Mouse (Mus musculus) CD8-positive naive resting alpha-beta T cell, adult 2 months (primary cell): ENCODE results near the gene Slc7a15.
"Not testable (repeated sequence)": the region's sequence is repeated elsewhere in the genome, so short reads cannot be mapped to it uniquely, and the experiment has no call there.

Source experiments
- DNase-seq, 2 experiments: peaks; one replicate each; pipeline ENCODE4 v3.0.0; 2022; ENCODE audit warnings: low read depth in 2 of 2, low spot score in 2 of 2

The Slc7a15 gene

GRCm38 (mm10) chr12:8598966-8599365, at the start of gene Slc7a15:
TSS of gene Slc7a15 (minus strand) at chr12:8599066.
- DNase-seq = not testable (repeated sequence)

DNA sequence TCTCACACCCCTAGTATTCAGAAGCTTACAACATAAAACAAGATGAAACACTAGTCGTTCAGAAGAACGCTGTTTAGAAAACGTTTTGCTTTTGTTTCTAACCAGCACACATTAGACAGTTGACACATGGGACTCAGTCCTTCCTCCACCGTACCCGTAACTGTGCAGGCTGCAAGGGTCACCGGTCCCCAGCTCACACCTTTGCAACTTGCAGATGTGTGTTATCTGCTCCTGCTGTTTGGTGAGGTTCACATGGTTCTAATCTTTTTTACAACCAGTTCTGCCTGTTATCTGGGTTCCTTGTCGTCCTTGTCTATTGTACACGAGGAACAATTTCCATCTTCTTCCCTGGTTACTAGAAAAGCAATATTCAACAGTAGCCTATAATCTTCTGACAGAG, 49.3 kb upstream of the Slc7a15 start:
- DNase-seq = not testable (repeated sequence)

DNA sequence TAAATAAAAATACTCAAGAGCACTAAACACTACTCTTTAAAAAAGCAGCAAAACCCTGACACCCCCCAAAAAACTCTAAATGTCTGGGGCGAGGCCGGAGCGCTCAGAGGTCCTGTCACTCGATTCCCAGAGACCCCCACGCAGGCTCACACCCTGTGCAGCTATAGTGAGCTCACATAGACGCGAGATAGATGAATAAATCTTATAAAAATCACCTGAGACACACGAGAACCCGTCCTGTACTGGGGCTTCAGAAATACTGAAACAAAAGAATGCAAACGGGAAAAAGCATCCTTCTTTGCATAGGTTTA, 42.5 kb upstream of the Slc7a15 start:
- no peak for DNase-seq

DNA sequence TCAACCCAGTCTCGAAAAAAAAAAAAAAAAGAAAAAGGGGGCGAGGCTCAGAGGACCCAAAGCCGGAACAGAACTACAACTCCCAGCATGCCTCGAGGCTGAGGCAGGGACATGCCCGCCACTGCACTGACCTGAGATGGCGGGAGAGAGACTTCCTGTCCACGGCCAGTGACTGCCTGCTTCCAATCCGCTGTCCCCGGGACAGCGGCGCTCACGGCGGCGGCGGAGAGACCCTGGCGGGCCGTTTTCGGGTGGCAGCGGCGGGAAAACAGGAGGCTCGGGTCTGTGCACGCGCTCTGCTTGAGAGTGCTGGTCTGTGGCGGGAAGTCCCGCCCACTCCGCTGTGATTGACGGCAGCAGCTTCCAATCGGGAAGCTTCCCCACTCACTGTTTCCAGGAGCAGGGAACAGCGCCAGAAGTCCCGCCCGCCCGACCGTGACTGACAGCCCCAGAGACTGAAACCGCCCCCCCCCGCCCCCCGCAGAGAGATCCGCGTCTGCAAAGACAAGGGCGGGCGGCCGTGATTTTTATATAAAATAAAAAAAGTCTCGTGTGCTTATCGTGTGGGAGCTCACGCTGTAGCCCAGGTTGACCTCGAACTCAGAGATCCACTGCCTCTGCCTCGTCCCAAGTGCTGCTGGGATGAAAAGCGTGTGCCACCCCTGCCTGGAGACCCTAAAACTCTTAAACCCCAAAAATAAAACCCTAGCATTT, 42.0 kb upstream of the Slc7a15 start:
- peak; percentile 97 to 99 for DNase-seq

DNA sequence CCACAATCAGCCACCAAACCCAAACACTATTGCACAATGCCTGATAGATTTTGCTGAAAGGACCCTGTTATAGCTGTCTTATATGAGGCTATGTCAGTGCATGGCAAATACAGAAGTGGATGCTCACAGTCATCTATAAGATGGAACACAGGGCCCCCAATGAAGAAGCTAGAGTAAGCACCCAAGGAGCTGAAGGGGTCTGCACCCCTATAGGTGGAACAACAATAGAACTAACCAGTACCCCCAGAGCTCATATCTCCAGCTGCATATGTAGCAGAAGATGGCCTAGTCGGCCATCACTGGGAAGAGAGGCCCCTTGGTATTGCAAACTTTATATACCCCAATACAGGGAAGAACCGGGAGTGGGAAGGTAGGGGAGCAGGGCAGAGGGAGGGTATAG, 41.3 kb upstream of the Slc7a15 start:
- not testable (repeated sequence) for DNase-seq

GRCm38 (mm10) chr12:8638411-8639087, 39.7 kb upstream of the Slc7a15 start:
- peak; percentile 84 to 92 for DNase-seq

- no peak for DNase-seq
Measured at GRCm38 (mm10) chr12:8636945-8637344, 38.1 kb upstream of the Slc7a15 start.

GRCm38 (mm10) chr12:8635546-8635945, 36.7 kb upstream of the Slc7a15 start:
- DNase-seq = no peak

DNA sequence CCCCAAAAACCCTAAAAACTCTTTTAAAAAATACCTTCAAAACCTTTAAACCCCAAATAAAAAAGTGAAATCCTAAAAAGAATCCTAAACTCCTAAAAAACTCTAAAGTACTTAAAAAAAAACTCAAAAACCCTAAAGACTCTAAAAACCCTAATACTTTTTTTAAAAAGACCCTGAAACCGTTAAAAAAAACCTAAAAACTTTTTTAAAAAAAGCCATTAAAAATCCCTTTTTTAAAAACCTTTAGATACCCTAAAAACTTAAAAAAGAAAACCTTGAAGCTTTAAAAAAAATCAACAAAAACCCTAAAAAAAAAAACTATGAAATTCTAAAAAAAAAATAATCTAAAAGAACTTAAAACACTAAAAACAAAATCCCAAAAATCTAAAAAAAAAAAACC, 35.4 kb upstream of the Slc7a15 start:
- DNase-seq = no peak

DNA sequence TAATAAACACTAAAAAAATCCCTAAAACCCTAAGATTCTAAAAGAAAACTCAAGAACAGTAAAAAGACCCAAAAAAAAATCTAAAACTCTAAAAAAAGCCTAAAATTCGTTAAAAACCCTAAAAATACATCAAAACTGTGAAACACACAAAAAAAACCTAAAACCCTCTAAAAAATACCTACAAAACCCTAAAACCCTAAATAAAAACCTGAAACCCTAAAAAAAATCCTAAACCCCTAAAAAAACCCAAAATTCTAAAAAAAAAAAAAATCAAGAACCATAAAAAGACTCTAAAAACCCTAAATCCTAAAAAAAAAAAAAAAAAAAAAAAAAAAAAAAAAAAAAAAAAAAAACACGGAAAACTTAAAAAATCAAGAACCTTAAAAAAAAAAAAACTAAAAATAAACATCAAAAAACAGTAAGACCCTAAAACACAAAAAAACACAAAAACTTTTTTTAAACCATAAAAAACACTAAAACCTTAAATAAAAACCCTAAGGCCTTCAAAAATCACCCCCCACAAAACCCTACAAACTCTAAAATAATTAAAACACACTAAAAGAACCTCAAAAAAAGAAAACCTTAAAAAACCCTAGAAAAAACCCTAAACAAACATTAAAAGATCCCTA, 34.0 kb upstream of the Slc7a15 start:
- no peak for DNase-seq

- no peak for DNase-seq
Measured at GRCm38 (mm10) chr12:8631691-8632090, 32.8 kb upstream of the Slc7a15 start.

GRCm38 (mm10) chr12:8629537-8629936, 30.7 kb upstream of the Slc7a15 start:
- no peak for DNase-seq

GRCm38 (mm10) chr12:8620678-8621018, 21.8 kb upstream of the Slc7a15 start:
- no peak for DNase-seq

GRCm38 (mm10) chr12:8619827-8620677, 21.2 kb upstream of the Slc7a15 start:
- no peak for DNase-seq

GRCm38 (mm10) chr12:8618271-8618670, 19.4 kb upstream of the Slc7a15 start:
- no peak for DNase-seq

DNA sequence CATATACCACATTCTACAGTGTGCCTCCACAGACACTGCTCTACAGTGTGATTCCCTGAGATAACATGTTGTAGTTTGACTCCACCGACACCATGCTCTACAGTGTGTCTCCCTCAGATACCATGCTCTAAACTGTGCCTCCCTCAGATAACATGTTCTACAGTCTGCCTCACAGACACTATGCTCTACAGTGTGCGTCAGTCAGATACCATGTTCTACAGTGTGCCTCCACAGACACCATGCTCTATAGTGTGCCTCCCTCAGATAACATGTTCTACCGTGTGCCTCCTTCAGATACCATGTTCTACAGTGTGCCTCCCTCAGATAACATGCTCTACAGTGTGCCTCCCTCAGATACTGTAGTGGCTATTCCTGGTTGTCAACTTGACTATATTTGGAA, 10.2 kb upstream of the Slc7a15 start:
- no peak for DNase-seq

DNA sequence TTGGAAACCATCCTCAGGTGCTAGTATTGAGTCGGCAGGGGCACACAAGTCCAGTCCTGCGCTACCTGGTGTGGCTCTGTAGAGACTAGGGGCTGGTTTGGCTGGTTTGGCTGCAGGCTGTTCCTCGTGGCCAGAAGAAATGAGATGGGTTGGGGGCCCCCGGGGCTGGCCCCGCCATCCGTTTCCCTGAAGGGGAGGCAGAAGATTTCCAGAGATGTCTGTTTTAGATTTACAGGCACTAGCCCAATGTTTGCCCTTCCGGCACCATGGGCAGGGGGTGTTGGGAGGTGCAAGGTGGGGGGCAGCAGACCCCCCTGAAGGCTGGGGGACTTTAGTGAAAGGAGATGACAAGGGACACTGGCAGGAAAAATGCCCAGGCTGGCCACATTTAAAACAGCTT, 3.3 kb downstream of the Slc7a15 start:
- no peak for DNase-seq

DNA sequence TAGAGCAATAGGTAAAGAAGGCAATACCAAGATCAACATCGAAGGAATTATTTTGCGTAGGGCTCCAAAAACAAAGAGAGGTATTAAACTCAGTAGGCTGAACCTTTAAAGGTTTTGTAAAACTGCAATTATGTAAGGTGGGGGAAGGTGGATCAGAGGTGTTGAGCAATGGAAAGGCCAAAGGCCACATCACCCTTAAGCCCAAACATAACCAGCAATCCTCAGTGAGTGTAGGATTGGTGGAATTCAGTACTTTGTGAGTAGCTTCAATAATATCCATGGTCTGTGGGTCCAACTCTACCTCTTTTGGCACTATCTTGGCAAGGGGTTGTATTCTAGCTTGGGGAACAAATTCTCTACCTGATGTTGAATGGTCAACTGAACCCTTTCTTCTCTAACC, 7.5 kb downstream of the Slc7a15 start:
- not testable (repeated sequence) for DNase-seq

- no peak for DNase-seq
Measured at GRCm38 (mm10) chr12:8573405-8573804, 25.5 kb downstream of the Slc7a15 start.

GRCm38 (mm10) chr12:8571903-8572341, 26.9 kb downstream of the Slc7a15 start:
- not testable (repeated sequence) for DNase-seq

DNA sequence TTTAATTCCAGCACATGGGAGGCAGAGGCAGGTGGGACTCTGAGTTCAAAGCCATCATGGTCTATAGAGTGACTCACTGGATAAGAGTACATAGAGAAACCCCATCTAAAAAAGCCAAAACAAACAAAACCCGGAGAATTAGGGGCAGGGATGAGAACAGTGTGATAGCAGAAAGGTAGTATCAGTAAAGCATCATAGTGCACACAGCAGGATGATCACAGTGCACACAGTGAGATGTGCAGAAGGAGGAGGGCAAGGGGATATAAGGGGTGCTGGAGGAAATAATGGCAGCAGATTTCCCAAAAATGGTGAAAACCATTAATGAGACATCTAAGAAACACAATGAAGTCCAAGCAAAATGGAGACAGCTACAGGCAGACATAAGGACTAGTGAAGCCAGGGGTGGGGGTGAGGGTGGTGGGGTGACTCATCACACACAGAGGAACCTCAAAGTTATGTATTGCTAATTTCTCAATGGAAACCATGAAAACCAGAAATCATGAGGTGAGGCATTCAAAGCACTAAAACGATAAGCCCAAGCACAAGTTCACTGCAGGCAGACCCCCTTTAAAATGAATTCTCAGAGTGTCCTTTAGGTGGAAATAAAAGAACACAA, 27.5 kb downstream of the Slc7a15 start:
- not testable (repeated sequence) for DNase-seq
